Mouse (Mus musculus): ENCODE measurements around the gene Gm40460.

GRCm38 (mm10) chr7:142284615-142285080, 43.8 kb upstream of the Gm40460 start:
- TF ChIP-seq CTCF (IDR thresholded peaks at IDR 0.05; ENCODE audit: extremely low read depth, insufficient read length, insufficient replicate concordance, low read depth, low read length): peak; percentile 83; the same call in 1 of the 2 replicates
- no peak for TF ChIP-seq POLR2A (IDR thresholded peaks at IDR 0.05; ENCODE audit: low read depth, low read length)

Data from small intestine, adult 2 months (tissue).